Comparison of ENCODE assay signal across 8 mouse cellular contexts in the genomic region with DNA sequence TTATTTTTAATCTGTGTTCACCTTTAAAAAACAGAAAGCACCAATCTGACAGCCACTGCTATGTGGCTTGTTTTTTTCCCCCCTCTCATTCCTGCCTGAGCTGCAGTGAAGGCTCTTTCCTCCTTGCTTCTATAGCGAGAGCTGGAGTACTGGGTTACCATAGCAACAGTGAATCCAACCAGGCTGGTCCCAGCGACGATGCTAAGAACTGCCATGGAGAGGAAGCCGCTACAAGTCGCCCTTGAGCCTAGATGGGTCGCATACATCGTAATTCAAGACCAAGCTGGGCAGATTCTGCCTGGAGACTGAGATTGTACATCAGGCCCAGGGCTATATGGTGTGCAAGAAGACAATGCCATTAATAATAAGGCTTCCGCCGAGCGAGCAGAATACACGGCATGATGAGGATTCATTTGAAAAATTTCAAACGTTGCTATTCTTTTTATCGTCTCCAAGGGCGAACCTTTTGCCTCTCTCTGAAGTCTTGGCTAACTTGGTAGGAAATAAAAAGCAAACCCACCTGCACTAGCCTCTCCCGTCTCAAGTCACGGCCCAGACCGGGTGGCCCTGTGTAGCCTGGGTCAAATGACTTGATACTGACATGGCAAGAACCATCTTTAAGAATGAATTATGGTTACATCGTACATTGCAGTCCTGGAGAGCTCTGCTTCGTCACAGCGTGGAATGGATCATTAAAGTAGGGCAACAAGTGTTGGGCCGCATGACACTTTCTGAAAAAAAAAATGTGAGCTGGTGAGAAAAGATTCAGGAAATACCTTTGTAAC. TPM values are rescaled to one million over a fixed set of nuclear protein-coding genes. Genes with fewer than 3 reads are reported as not detected.
A peak's percentile ranks its signal among the peaks of the same experiment; 100 is the strongest.
DNase-seq lines count a peak whose midpoint lies in the region; ATAC-seq lines count a peak whose summit lies in the region.

No protein-coding gene starts in this region.

- no peak for DNase-seq in heart, postnatal 14 days
- peak; percentile 74 for DNase-seq in cerebellum, adult 9-11 months
- peak; percentile 76 to 79 for DNase-seq in frontal cortex, postnatal 10 days (ENCODE audit: low spot score in 2 of 2)
- DNase-seq in left cerebral cortex, adult 18-20 months (ENCODE audit: low spot score in 2 of 2): peak; percentile 67 to 80
- no peak for DNase-seq in c-Kit-positive CD71-positive TER-119-positive erythroid progenitor cells, embryonic 14.5 days (ENCODE audit: low spot score)
- DNase-seq in urinary bladder, postnatal 4 days (ENCODE audit: low spot score in 2 of 2): no peak

- no peak overlapping the region for H3K9ac ChIP-seq in heart, embryonic 13.5 days
- H3K9ac ChIP-seq in neural tube, embryonic 15.5 days (replicated peaks): peak overlapping the region; percentile 4; the same call in 1 of the 2 replicates

- WGBS in heart, embryonic 13.5 days: 34% methylated on average over 21 of the region's 21 CpGs
- 14% methylated on average over 21 of the region's 21 CpGs for WGBS in neural tube, embryonic 15.5 days

- H3K36me3 ChIP-seq in heart, embryonic 13.5 days: no peaks in the 10 kb centered on the region
- H3K36me3 ChIP-seq in neural tube, embryonic 15.5 days: no peaks in the 10 kb centered on the region

- H3K4me1 ChIP-seq in heart, embryonic 13.5 days: peaks cover 10% of the 10 kb centered on the region
- peaks cover 26% of the 10 kb centered on the region for H3K4me1 ChIP-seq in neural tube, embryonic 15.5 days

- no peaks in the 10 kb centered on the region for H3K9me3 ChIP-seq in heart, embryonic 13.5 days
- no peaks in the 10 kb centered on the region for H3K9me3 ChIP-seq in neural tube, embryonic 15.5 days (replicated peaks)

- H3K4me2 ChIP-seq in heart, embryonic 13.5 days: peak overlapping the region; percentile 27
- H3K4me2 ChIP-seq in neural tube, embryonic 15.5 days: peak overlapping the region; percentile 44

- intact Hi-C loops in heart, postnatal 14 days (cut with DNase I): no loop called here

- H3K27me3 ChIP-seq in heart, embryonic 13.5 days (replicated peaks): no peaks in the 10 kb centered on the region
- H3K27me3 ChIP-seq in neural tube, embryonic 15.5 days (replicated peaks): no peaks in the 10 kb centered on the region

- no peak for ATAC-seq in heart, embryonic 13.5 days (ENCODE audit: extremely low read depth, insufficient number of reproducible peaks, low FRiP score, low TSS enrichment)
- ATAC-seq in neural tube, embryonic 15.5 days (ENCODE audit: low FRiP score): peak; percentile 96

- H3K27ac ChIP-seq in heart, embryonic 13.5 days (replicated peaks): no peak overlapping the region
- H3K27ac ChIP-seq in neural tube, embryonic 15.5 days (replicated peaks): peak overlapping the region; percentile 78

- no peak overlapping the region for H3K4me3 ChIP-seq in heart, embryonic 13.5 days
- H3K4me3 ChIP-seq in neural tube, embryonic 15.5 days (replicated peaks): peak overlapping the region; percentile 0; the same call in 1 of the 2 replicates

RNA-seq across cellular contexts. Expression of gene Plxnc1, which starts 38.8 kb away (rescaled TPM):
- 3.1 and 3.3 TPM in 2 replicates for polyA plus RNA-seq in heart, embryonic 13.5 days (2015; fragmentation: Nextera tagmentation; extraction: Ambion mirVana)
- 1 to 10 TPM; 4.4 to 5.3 TPM for total RNA-seq in heart, postnatal 14 days (2021)
- total RNA-seq in left cerebral cortex, adult 18-20 months (2021): 10 to 100 TPM; 47.5 to 56.2 TPM
- 7.6 and 9.8 TPM in 2 replicates for polyA plus RNA-seq in neural tube, embryonic 15.5 days (2015; fragmentation: Nextera tagmentation; extraction: Ambion mirVana)

Comparison
In these comparisons a context has a peak if more than half of its experiments do, and no peak if none do; other contexts are left out.
1. DNase-seq: peak in cerebellum, adult 9-11 months (single experiment), frontal cortex, postnatal 10 days (2 of 2) and left cerebral cortex, adult 18-20 months (2 of 2); none in heart, postnatal 14 days (0 of 2), c-Kit-positive CD71-positive TER-119-positive erythroid progenitor cells, embryonic 14.5 days (single experiment) and urinary bladder, postnatal 4 days (0 of 2).
2. RNA of gene Plxnc1, which starts 38.8 kb away (total RNA-seq): 47.5 to 56.2 TPM in left cerebral cortex, adult 18-20 months; 4.4 to 5.3 TPM in heart, postnatal 14 days; every median in the first group is over 4 times any median in the second.